Mouse (Mus musculus) thymus, postnatal 36 days (tissue): ENCODE results near the gene Lsm6.
A peak's percentile ranks its signal among the peaks of the same experiment; 100 is the strongest.

Source experiments
- DNase-seq, 2 experiments: peaks; one replicate each; pipeline ENCODE4 v3.0.0; 2022; ENCODE audit warnings: mixed read lengths in 2 of 2

Lsm6 gene

GRCm38 (mm10) chr8:78820673-78821310, at the start of gene Lsm6:
TSS of gene Lsm6 (minus strand) at chr8:78821140.
- peak; percentile 98 to 99 for DNase-seq

GRCm38 (mm10) chr8:78867036-78867435, 46.1 kb upstream of the Lsm6 start:
- no peak for DNase-seq

- no peak for DNase-seq
These were observed 42.1 kb upstream of the Lsm6 start for GRCm38 (mm10) chr8:78863001-78863400.

- no peak for DNase-seq
These were observed 41.1 kb upstream of the Lsm6 start for GRCm38 (mm10) chr8:78862046-78862445.

GRCm38 (mm10) chr8:78860789-78861188, 39.8 kb upstream of the Lsm6 start:
- no peak for DNase-seq

- DNase-seq = no peak
These were observed 36.5 kb upstream of the Lsm6 start for GRCm38 (mm10) chr8:78857421-78857820.

- DNase-seq = no peak
These were observed 31.3 kb upstream of the Lsm6 start for GRCm38 (mm10) chr8:78852279-78852678.

- DNase-seq = no peak
These were observed 26.3 kb upstream of the Lsm6 start for GRCm38 (mm10) chr8:78847240-78847639.

GRCm38 (mm10) chr8:78844559-78844958, 23.6 kb upstream of the Lsm6 start:
- no peak for DNase-seq

- DNase-seq = no peak
These were observed 17.9 kb upstream of the Lsm6 start for GRCm38 (mm10) chr8:78838656-78839413.

- no peak for DNase-seq
These were observed 15.2 kb upstream of the Lsm6 start for GRCm38 (mm10) chr8:78836091-78836490.

- DNase-seq = no peak
These were observed 7.5 kb upstream of the Lsm6 start for GRCm38 (mm10) chr8:78828414-78828813.

- no peak for DNase-seq
These were observed 3.6 kb upstream of the Lsm6 start for GRCm38 (mm10) chr8:78824515-78824914.

- peak; percentile 7 to 8 for DNase-seq
These were observed 967 bp downstream of the Lsm6 start for GRCm38 (mm10) chr8:78819973-78820372.

GRCm38 (mm10) chr8:78814743-78815142, 6.2 kb downstream of the Lsm6 start:
- no peak for DNase-seq

GRCm38 (mm10) chr8:78813021-78813420, 7.9 kb downstream of the Lsm6 start:
- DNase-seq = no peak

- DNase-seq = no peak
These were observed 8.5 kb downstream of the Lsm6 start for GRCm38 (mm10) chr8:78812446-78812845.

- no peak for DNase-seq
These were observed 9.2 kb downstream of the Lsm6 start for GRCm38 (mm10) chr8:78811748-78812147.

GRCm38 (mm10) chr8:78810207-78810675, 10.7 kb downstream of the Lsm6 start:
- no peak for DNase-seq

- no peak for DNase-seq
These were observed 11.3 kb downstream of the Lsm6 start for GRCm38 (mm10) chr8:78809454-78810206.

- DNase-seq = no peak
These were observed 12.1 kb downstream of the Lsm6 start for GRCm38 (mm10) chr8:78808888-78809287.

GRCm38 (mm10) chr8:78808439-78808838, 12.5 kb downstream of the Lsm6 start:
- no peak for DNase-seq

- no peak for DNase-seq
These were observed 13.7 kb downstream of the Lsm6 start for GRCm38 (mm10) chr8:78807283-78807682.

GRCm38 (mm10) chr8:78806006-78806405, 14.9 kb downstream of the Lsm6 start:
- DNase-seq = no peak
